Mouse (Mus musculus) heart, embryonic 16.5 days (tissue): ENCODE measurements around the gene Hist1h3c. TPM values are rescaled to one million over a fixed set of nuclear protein-coding genes. Genes with fewer than 3 reads are reported as not detected.
"Not testable (repeated sequence)": the region's sequence is repeated elsewhere in the genome, so short reads cannot be mapped to it uniquely, and the experiment has no call there.

ENCODE experiments used
- ATAC-seq: fragments of 200-750 bp; cut with Nextera tagmentation; replicated peaks from 2 replicates; pipeline ENCODE4 v1.8.0; 2017; ENCODE audit warnings: moderate number of reproducible peaks; ENCODE audit not compliant: insufficient read depth, low FRiP score; ENCODE audit errors: extremely low read depth
- H3K27ac ChIP-seq: fragments of 300-500 bp; sonication (generic); 2 replicates; pipeline ENCODE4 v1.5.1; 2014; ENCODE audit warnings: mild to moderate bottlenecking, low read length, control low read depth, moderate library complexity
- H3K27me3 ChIP-seq: fragments of 300-500 bp; sonication (generic); 2 replicates; pipeline ENCODE4 v1.6.1; 2014; ENCODE audit warnings: low read length, mixed read lengths; ENCODE audit not compliant: control insufficient read depth, insufficient read depth
- H3K36me3 ChIP-seq: fragments of 300-500 bp; sonication (generic); 2 replicates; pipeline ENCODE4 v1.6.1; 2014; ENCODE audit not compliant: control insufficient read depth, insufficient read depth
- H3K4me1 ChIP-seq: fragments of 300-500 bp; sonication (generic); 2 replicates; pipeline ENCODE4 v1.6.1; 2014; ENCODE audit warnings: low read length, mixed read lengths; ENCODE audit not compliant: control insufficient read depth, insufficient read depth
- H3K4me2 ChIP-seq: fragments of 300-500 bp; sonication (generic); 2 replicates; pipeline ENCODE4 v1.6.1; 2014; ENCODE audit warnings: low read depth, mild to moderate bottlenecking, control low read depth, low read length
- H3K4me3 ChIP-seq: fragments of 300-500 bp; sonication (generic); 2 replicates; pipeline ENCODE4 v1.5.1; 2014; ENCODE audit warnings: mild to moderate bottlenecking, control low read depth, low read length
- H3K9ac ChIP-seq: fragments of 300-500 bp; sonication (generic); 2 replicates; pipeline ENCODE4 v1.6.1; 2014; ENCODE audit warnings: low read length, control low read depth
- H3K9me3 ChIP-seq: fragments of 300-500 bp; sonication (generic); replicated peaks from 2 replicates; pipeline ENCODE4 v1.6.1; 2016; ENCODE audit warnings: low read length; ENCODE audit not compliant: control insufficient read depth
- WGBS: fragments of 180-500 bp; shearing (Covaris S2); extraction: QIAGEN DNeasy Blood & Tissue Kit; methylation state at CpG from one replicate; pipeline ENCODE4 v1.1.7; 2014; 5-methylcytosine and 5-hydroxymethylcytosine counted together
- polyA plus RNA-seq: library from polyadenylated mRNA; unstranded; fragments of >200 nt; fragmentation: Nextera tagmentation; extraction: Ambion mirVana; gene quantifications from 2 replicates; pipeline ENCODE4 v1.2.1, GENCODE M21; 2015

Hist1h3c gene
- polyA plus RNA-seq, 1 experiment from 2014 or later: 3.8 TPM

- no peak for ATAC-seq
- Histone ChIP-seq H3K4me1 (peaks cover 20% of the 10 kb centered on the region), H3K27me3 (no peaks in the 10 kb centered on the region), H3K4me3 (no peak overlapping the region), H3K27ac (no peak overlapping the region), H3K4me2 (no peak overlapping the region), H3K36me3 (no peaks in the 10 kb centered on the region), H3K9me3 (no peaks in the 10 kb centered on the region), H3K9ac (no peak overlapping the region)
- WGBS: 81% methylated on average over 3 of the region's 3 CpGs
Measured at GRCm38 (mm10) chr13:23759251-23759771, 13.9 kb upstream of the Hist1h3c start.

GRCm38 (mm10) chr13:23757921-23758320 lies 12.5 kb upstream of the Hist1h3c start:
- no peak for ATAC-seq
- 0 out of 2 replicates have a peak overlapping the region, but pooled peaks have one; percentile 5 for H3K27ac ChIP-seq
- H3K36me3 ChIP-seq: no peaks in the 10 kb centered on the region
- H3K4me2 ChIP-seq: no peak overlapping the region
- no peak overlapping the region for H3K4me3 ChIP-seq
- no peaks in the 10 kb centered on the region for H3K9me3 ChIP-seq
- 54% methylated on average over 3 of the region's 3 CpGs for WGBS
- no peak overlapping the region for H3K9ac ChIP-seq
- H3K4me1 ChIP-seq: peaks cover 14% of the 10 kb centered on the region
- H3K27me3 ChIP-seq: no peaks in the 10 kb centered on the region

- no peaks in the 10 kb centered on the region for H3K27me3 ChIP-seq
- 3% methylated on average over 12 of the region's 23 CpGs for WGBS
- H3K4me1 ChIP-seq: peaks cover 14% of the 10 kb centered on the region
- H3K9ac ChIP-seq: peak overlapping the region; percentile 46
- no peaks in the 10 kb centered on the region for H3K9me3 ChIP-seq
- no peak for ATAC-seq
- peak overlapping the region; percentile 67 for H3K4me2 ChIP-seq
- no peaks in the 10 kb centered on the region for H3K36me3 ChIP-seq
- peak overlapping the region; percentile 51 for H3K4me3 ChIP-seq
- H3K27ac ChIP-seq: peak overlapping the region; percentile 88
Measured at GRCm38 (mm10) chr13:23757211-23757773, 11.9 kb upstream of the Hist1h3c start.

- peak; percentile 58 for ATAC-seq
- Histone ChIP-seq H3K27me3 (no peaks in the 10 kb centered on the region), H3K27ac (peak within 1 kb of the TSS; percentile 88), H3K4me1 (peaks cover 14% of the 10 kb centered on the region), H3K4me2 (peak within 1 kb of the TSS; percentile 67), H3K9ac (peak within 1 kb of the TSS; percentile 46), H3K36me3 (no peaks in the 10 kb centered on the region), H3K9me3 (no peaks in the 10 kb centered on the region), H3K4me3 (peak within 1 kb of the TSS; percentile 51)
- under 1% methylated on average over 17 of the region's 22 CpGs for WGBS
Measured at GRCm38 (mm10) chr13:23756790-23757189, 11.4 kb upstream of the Hist1h3c start, which contains the start of gene Hist1h4b. Gene Hist1h4b (plus strand): TSS chr13:23757013.

GRCm38 (mm10) chr13:23755000-23755399 lies 9.6 kb upstream of the Hist1h3c start:
- H3K27ac ChIP-seq: no peak overlapping the region
- no peaks in the 10 kb centered on the region for H3K27me3 ChIP-seq
- H3K9ac ChIP-seq: no peak overlapping the region

DNA sequence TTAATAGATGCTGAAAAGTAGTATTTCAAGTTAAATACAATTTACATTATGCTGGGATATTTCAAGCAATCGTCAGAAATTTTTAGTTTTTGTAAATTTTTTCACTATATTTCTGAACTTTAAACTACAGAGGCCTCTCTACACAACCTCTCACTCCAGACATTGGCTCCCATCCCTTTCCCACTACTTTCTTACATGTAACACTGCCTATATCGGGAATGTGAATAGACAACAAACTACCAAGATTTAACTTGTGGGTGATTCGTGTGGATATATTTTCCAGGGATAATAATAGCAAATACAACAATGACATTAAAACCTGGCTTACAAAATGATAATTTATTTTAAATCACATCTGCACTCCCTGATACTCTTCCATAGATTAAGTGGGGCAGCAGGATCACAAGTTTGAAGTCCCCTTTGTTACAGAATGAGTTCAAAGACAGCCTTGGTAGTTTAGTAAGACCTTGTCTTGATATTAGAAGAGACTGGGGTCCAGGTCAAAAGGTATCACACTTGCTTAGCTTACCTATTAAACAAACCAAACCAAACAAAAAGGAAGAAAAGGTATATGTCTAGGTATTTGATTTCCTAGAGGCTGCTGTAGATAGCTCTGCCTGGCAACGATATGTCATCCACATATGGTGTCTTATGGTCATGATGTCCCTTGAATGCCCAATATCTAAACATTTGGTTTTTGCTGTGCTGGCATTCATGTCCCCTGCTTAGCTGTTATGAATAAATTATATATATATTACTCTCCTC lies 8.1 kb upstream of the Hist1h3c start:
- WGBS: 53% methylated on average over 4 of the region's 4 CpGs
- ATAC-seq: no peak
- Histone ChIP-seq H3K9ac (no peak overlapping the region), H3K27me3 (no peaks in the 10 kb centered on the region), H3K4me2 (no peak overlapping the region; the same call in 1 of the 2 replicates), H3K4me3 (no peak overlapping the region), H3K27ac (no peak overlapping the region), H3K4me1 (0 out of 2 replicates have a peak, but pooled peaks cover 7% of the 10 kb centered on the region), H3K9me3 (no peaks in the 10 kb centered on the region), H3K36me3 (no peaks in the 10 kb centered on the region)

More at GRCm38 (mm10) chr13:23755000-23755399, 9.6 kb upstream of the Hist1h3c start:
- Histone ChIP-seq H3K9me3 (no peaks in the 10 kb centered on the region), H3K36me3 (no peaks in the 10 kb centered on the region), H3K4me3 (no peak overlapping the region), H3K4me2 (no peak overlapping the region), H3K4me1 (peaks cover 8% of the 10 kb centered on the region; the same call in 1 of the 2 replicates)
- no peak for ATAC-seq

DNA sequence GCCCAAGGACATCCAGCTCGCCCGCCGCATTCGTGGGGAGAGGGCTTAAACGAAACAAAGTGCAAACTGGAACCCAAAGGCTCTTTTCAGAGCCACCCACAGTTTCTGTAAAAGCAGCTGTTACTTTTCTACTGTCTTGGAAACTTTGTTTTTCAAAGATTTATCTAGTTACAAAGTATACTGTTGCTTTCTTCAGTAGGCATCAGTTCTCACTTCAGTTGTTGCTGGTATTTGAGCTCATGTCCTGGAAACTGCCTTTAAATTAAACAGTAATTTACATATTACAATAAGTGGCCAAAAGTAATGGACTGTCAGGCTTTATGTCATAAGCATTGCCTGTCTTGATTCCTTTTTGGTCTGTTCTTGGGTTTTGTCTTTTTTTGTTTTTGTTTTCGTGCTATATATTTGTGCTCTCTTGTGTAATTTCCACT lies 7.4 kb upstream of the Hist1h3c start:
- H3K36me3 ChIP-seq: no peaks in the 10 kb centered on the region
- H3K27me3 ChIP-seq: no peaks in the 10 kb centered on the region
- H3K9ac ChIP-seq: peak overlapping the region; percentile 57
- 8% methylated on average over 6 of the region's 6 CpGs for WGBS
- peak overlapping the region; percentile 62 for H3K4me2 ChIP-seq
- H3K9me3 ChIP-seq: no peaks in the 10 kb centered on the region
- H3K27ac ChIP-seq: peak overlapping the region; percentile 61
- no peak for ATAC-seq
- peaks cover 11% of the 10 kb centered on the region for H3K4me1 ChIP-seq
- peak overlapping the region; percentile 46 for H3K4me3 ChIP-seq

- H3K27me3 ChIP-seq, H3K36me3 ChIP-seq, H3K9me3 ChIP-seq: not testable (repeated sequence)
- peaks cover 12% of the 10 kb centered on the region for H3K4me1 ChIP-seq
- 1% methylated on average over 17 of the region's 47 CpGs for WGBS
- peak within 1 kb of the TSS; percentile 76 for H3K4me2 ChIP-seq
- peak within 1 kb of the TSS; percentile 53 for H3K4me3 ChIP-seq
- H3K9ac ChIP-seq: peak within 1 kb of the TSS; percentile 75
- H3K27ac ChIP-seq: peak within 1 kb of the TSS; percentile 94
- ATAC-seq: peak; percentile 82
Measured at GRCm38 (mm10) chr13:23752067-23752741, 6.8 kb upstream of the Hist1h3c start, which contains the start of gene Hist1h3b. Gene Hist1h3b (plus strand): TSS chr13:23752267.
